Mouse (Mus musculus) G1E-ER4 (cell line): ENCODE measurements around the gene Eif3d. TPM values are rescaled to one million over a fixed set of nuclear protein-coding genes. Genes with fewer than 3 reads are reported as not detected.

Experiments
- GATA1 ChIP-seq: IDR thresholded peaks from one replicate; pipeline ENCODE4 v1.8.0; 2012; ENCODE audit warnings: low read length, inconsistent platforms
- polyA plus RNA-seq: library from polyadenylated mRNA; stranded (reverse); fragments of >175 nt; gene quantifications from 2 replicates; pipeline ENCODE4 v1.2.3, GENCODE M21; 2012

Eif3d gene
- polyA plus RNA-seq, 1 experiment = 47.4 TPM

GRCm38 (mm10) chr15:77956404-77956901, 14.2 kb downstream of the Eif3d start, which contains the start of gene Foxred2:
Gene Foxred2, minus strand, starts transcription at chr15:77956722.
- TF ChIP-seq GATA1 = no peak

- TF ChIP-seq GATA1 = no peak
Measured at GRCm38 (mm10) chr15:77955440-77956403, 14.9 kb downstream of the Eif3d start.

GRCm38 (mm10) chr15:77954362-77954761, 16.3 kb downstream of the Eif3d start:
- TF ChIP-seq GATA1 = no peak

- TF ChIP-seq GATA1 = no peak
Measured at GRCm38 (mm10) chr15:77952921-77953320, 17.7 kb downstream of the Eif3d start.

- TF ChIP-seq GATA1 = no peak
Measured at GRCm38 (mm10) chr15:77949061-77949460, 21.6 kb downstream of the Eif3d start.

- no peak for TF ChIP-seq GATA1
Measured at GRCm38 (mm10) chr15:77945711-77946110, 24.9 kb downstream of the Eif3d start.

GRCm38 (mm10) chr15:77941563-77941962, 29.1 kb downstream of the Eif3d start:
- TF ChIP-seq GATA1 = no peak

- no peak for TF ChIP-seq GATA1
Measured at GRCm38 (mm10) chr15:77938516-77938915, 32.1 kb downstream of the Eif3d start.

GRCm38 (mm10) chr15:77935673-77936375, 34.8 kb downstream of the Eif3d start:
- no peak for TF ChIP-seq GATA1

GRCm38 (mm10) chr15:77934968-77935367, 35.6 kb downstream of the Eif3d start:
- no peak for TF ChIP-seq GATA1

- no peak for TF ChIP-seq GATA1
Measured at GRCm38 (mm10) chr15:77934326-77934725, 36.3 kb downstream of the Eif3d start.

- TF ChIP-seq GATA1 = no peak
Measured at GRCm38 (mm10) chr15:77933770-77934169, 36.8 kb downstream of the Eif3d start.

GRCm38 (mm10) chr15:77933222-77933621, 37.4 kb downstream of the Eif3d start:
- TF ChIP-seq GATA1 = no peak

GRCm38 (mm10) chr15:77931689-77932016, 39.0 kb downstream of the Eif3d start:
- TF ChIP-seq GATA1 = no peak

GRCm38 (mm10) chr15:77930986-77931688, 39.5 kb downstream of the Eif3d start:
- no peak for TF ChIP-seq GATA1

- TF ChIP-seq GATA1 = no peak
Measured at GRCm38 (mm10) chr15:77929804-77930203, 40.8 kb downstream of the Eif3d start.
